Mouse (Mus musculus) limb, embryonic 13.5 days (tissue): Measurements from ENCODE around the gene Nipal1. TPM values are rescaled to one million over a fixed set of nuclear protein-coding genes. Genes with fewer than 3 reads are reported as not detected.

Source experiments
- ATAC-seq: fragments of 200-750 bp; cut with Nextera tagmentation; 2 replicates; pipeline ENCODE4 v1.8.0; 2017; ENCODE audit warnings: low read depth, moderate number of reproducible peaks, moderate TSS enrichment; ENCODE audit not compliant: low FRiP score
- H3K27ac ChIP-seq: fragments of 300-500 bp; sonication (generic); 2 replicates; pipeline ENCODE4 v1.5.1; 2015; ENCODE audit warnings: inconsistent platforms, mild to moderate bottlenecking, moderate library complexity
- H3K27me3 ChIP-seq: fragments of 300-500 bp; sonication (generic); 2 replicates; pipeline ENCODE4 v1.6.1; 2015; ENCODE audit warnings: mild to moderate bottlenecking, inconsistent platforms
- H3K36me3 ChIP-seq: fragments of 300-500 bp; sonication (generic); 2 replicates; pipeline ENCODE4 v1.6.1; 2015; ENCODE audit warnings: inconsistent platforms, mild to moderate bottlenecking, moderate library complexity
- H3K4me1 ChIP-seq: fragments of 300-500 bp; sonication (generic); 2 replicates; pipeline ENCODE4 v1.6.1; 2015; ENCODE audit warnings: inconsistent platforms
- H3K4me2 ChIP-seq: fragments of 300-500 bp; sonication (generic); replicated peaks from 2 replicates; pipeline ENCODE4 v1.6.1; 2015; ENCODE audit warnings: inconsistent platforms, mild to moderate bottlenecking, moderate library complexity
- H3K4me3 ChIP-seq: fragments of 300-500 bp; sonication (generic); 2 replicates; pipeline ENCODE4 v1.5.1; 2015; ENCODE audit warnings: moderate library complexity, mild to moderate bottlenecking, inconsistent platforms
- H3K9ac ChIP-seq: fragments of 300-500 bp; sonication (generic); 2 replicates; pipeline ENCODE4 v1.6.1; 2015; ENCODE audit warnings: mild to moderate bottlenecking, inconsistent platforms
- H3K9me3 ChIP-seq: fragments of 300-500 bp; sonication (generic); 2 replicates; pipeline ENCODE4 v1.6.1; 2016; ENCODE audit warnings: inconsistent platforms
- WGBS: fragments of 180-500 bp; shearing (Covaris S2); methylation state at CpG from one replicate; pipeline ENCODE4 v1.1.7; 2015; 5-methylcytosine and 5-hydroxymethylcytosine counted together
- polyA plus RNA-seq: library from polyadenylated mRNA; unstranded; fragments of >200 nt; fragmentation: Nextera tagmentation; extraction: Ambion mirVana; gene quantifications from 2 replicates; pipeline ENCODE4 v1.2.1, GENCODE M21; 2015

Nipal1 gene
- polyA plus RNA-seq, 1 experiment from 2014 or later = 3.7 TPM

DNA sequence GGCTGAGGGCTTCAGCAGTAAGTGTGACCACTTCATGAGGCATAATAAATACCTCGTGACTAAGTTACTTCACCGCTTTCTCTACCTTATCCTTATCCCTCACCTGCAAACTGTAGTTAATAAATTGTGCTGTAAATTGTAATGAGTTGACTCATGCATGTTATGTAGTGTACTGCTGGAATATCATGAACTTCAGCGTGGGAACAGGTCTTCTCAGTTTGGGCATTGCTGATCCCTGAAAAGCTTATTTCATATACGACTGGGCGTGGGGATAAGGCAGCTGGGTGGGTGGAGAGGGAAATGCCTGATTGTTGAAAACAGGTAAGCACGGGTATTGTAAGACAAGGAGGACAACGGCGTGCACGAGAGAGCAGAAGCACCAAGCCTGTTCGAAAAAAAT is 599 bp upstream of the Nipal1 start:
- H3K27ac ChIP-seq = no peak overlapping the region
- H3K27me3 ChIP-seq = peaks cover 48% of the 10 kb centered on the region
- H3K36me3 ChIP-seq = no peaks in the 10 kb centered on the region
- 25% methylated on average over 10 of the region's 10 CpGs for WGBS
- no peak overlapping the region for H3K9ac ChIP-seq
- no peak for ATAC-seq
- H3K4me3 ChIP-seq = peak overlapping the region; percentile 53
- H3K4me1 ChIP-seq = peaks cover 10% of the 10 kb centered on the region
- no peaks in the 10 kb centered on the region for H3K9me3 ChIP-seq
- peak overlapping the region; percentile 88 for H3K4me2 ChIP-seq

DNA sequence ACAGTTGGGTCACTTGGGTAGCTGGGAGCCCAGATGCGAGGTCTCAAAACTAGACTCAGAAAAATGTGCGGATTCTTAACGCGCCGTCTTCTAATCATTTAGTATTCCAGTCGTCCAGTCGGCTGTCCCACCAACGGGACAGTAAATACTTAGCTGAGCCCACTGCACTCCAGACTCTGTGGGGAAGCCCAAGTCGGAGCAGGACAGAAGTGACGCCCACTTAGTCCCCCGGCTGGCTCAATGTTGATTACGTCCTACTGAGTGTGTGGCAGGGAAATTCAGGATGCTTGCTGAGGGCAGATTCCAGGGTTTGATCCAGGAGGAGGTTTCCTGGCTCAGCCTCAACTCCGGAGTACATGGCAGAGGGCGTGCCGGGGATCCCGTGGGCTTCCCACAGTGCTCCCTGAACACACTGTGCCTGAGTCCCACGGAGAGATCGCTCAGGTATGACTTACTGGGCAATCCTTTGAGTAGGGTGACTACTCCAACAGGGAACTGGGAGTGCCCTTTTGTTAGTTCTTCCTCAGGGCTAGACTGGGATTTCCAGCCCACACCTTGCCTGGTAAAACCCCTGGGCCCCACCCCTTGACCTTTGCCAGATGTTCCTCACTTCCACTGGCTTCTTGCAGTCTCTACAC is 482 bp downstream of the Nipal1 start:
- H3K4me2 ChIP-seq = peak overlapping the region; percentile 88
- H3K27ac ChIP-seq = no peak overlapping the region
- peak; percentile 51 for ATAC-seq
- H3K4me1 ChIP-seq = peaks cover 10% of the 10 kb centered on the region
- no peaks in the 10 kb centered on the region for H3K36me3 ChIP-seq
- H3K27me3 ChIP-seq = peaks cover 48% of the 10 kb centered on the region
- WGBS = 7% methylated on average over 18 of the region's 18 CpGs
- H3K9ac ChIP-seq = peak overlapping the region; percentile 61; the same call in 1 of the 2 replicates
- H3K9me3 ChIP-seq = no peaks in the 10 kb centered on the region
- H3K4me3 ChIP-seq = peak overlapping the region; percentile 53

DNA sequence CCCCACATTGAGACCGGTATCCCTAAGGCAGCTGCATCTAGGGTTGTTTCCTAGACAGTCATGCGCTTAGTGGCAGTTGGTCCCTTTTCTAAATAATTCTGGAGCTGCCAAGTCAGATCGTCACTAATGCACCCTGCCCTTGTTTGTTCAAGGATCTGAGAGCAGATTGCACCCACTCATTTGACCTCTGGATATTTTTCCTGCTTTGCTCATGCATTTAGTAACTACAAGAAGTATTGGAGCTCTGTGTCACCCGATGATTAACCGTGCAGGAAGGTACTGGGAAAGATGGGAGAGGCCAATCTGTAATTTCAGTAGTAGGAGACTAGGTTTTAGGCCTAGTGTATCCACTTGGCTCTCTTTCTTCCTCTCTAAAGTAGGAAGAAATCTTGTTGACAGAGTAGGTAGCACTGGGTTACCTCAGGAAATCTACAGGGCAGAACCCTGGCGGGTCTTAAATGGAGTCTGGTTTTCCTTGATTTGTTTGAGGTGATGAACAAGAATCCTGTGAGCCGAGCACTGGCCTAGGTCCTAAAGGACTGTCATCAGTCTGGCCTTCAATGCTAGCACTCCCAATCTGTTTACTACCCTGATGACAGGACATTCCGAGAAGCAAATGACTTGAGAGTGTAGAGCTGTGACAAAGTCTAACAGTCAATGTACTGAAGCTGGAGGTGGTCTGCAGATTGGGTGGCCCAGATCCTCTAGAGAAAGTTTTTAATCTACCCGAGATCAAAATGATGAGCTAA is 1.6 kb downstream of the Nipal1 start:
- peaks cover 10% of the 10 kb centered on the region for H3K4me1 ChIP-seq
- H3K9me3 ChIP-seq = no peaks in the 10 kb centered on the region
- H3K27ac ChIP-seq = no peak overlapping the region
- no peak overlapping the region for H3K4me3 ChIP-seq
- no peaks in the 10 kb centered on the region for H3K36me3 ChIP-seq
- 77% methylated on average over 9 of the region's 9 CpGs for WGBS
- H3K4me2 ChIP-seq = no peak overlapping the region
- no peak for ATAC-seq
- peaks cover 47% of the 10 kb centered on the region for H3K27me3 ChIP-seq
- no peak overlapping the region for H3K9ac ChIP-seq

DNA sequence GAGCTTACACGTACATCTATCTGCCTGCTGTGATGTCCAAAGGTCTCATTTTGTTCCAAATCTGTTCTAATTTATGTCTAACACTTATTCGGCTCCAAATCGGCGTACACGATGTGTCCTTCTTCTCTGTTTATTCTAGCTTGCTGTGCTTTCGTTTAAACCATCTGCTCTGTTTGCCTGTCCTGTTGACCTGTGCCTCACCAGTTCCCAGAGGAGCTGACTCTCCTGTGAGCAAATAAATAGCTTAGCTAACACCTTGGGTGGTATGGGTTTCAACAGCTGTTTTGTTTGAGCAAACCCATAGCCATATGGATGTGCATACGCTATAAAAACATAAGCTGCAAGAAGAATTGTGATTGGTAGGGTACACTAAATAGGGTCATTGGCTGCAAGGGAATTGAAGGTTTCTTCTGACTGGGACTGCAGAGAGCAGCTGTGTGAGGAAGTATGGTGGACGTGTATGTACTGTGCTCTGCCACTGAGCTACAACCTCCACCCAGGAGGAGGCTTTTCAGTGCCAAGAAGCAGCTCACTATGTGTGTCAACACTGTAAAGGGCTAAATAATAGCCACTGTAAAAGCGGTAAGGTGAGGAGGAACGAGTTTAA is 5.6 kb downstream of the Nipal1 start:
- peaks cover 9% of the 10 kb centered on the region for H3K4me1 ChIP-seq
- H3K27ac ChIP-seq = no peak overlapping the region
- no peak overlapping the region for H3K9ac ChIP-seq
- H3K4me2 ChIP-seq = no peak overlapping the region
- H3K4me3 ChIP-seq = no peak overlapping the region
- no peaks in the 10 kb centered on the region for H3K9me3 ChIP-seq
- WGBS = 70% methylated on average over 10 of the region's 10 CpGs
- H3K36me3 ChIP-seq = no peaks in the 10 kb centered on the region
- ATAC-seq = peak; percentile 24; the same call in 1 of the 2 replicates
- peaks cover 17% of the 10 kb centered on the region for H3K27me3 ChIP-seq

DNA sequence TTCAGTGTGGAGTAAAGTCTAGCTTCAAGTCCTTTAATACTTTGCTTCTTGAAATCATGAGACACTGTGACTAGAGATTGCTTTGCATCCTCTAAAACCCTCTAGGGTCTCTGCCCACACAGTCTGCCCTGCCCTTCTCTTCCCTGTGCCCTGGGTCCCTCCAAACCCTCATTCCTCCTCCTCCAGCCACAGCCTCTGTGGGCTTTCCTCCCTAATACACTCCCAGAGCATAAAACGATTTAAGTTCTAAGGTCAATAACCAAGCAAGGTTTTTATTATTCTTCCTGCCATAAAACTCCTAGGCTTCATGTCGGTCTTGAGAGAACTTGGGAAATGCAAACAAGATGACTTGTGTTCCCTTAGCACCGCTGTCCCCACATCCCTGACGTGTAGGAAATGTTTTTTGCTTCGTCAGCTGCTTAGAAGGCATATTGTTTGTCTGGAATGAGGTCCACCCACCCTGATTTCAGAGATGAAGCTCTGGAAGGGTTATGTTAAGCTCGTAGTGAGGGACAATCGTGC is 8.7 kb downstream of the Nipal1 start:
- Histone ChIP-seq H3K4me1 (peaks cover 6% of the 10 kb centered on the region; the same call in 1 of the 2 replicates), H3K27ac (no peak overlapping the region), H3K4me3 (no peak overlapping the region), H3K9me3 (no peaks in the 10 kb centered on the region), H3K9ac (no peak overlapping the region), H3K4me2 (peak overlapping the region; percentile 32; the same call in 1 of the 2 replicates), H3K27me3 (no peaks in the 10 kb centered on the region), H3K36me3 (no peaks in the 10 kb centered on the region)
- ATAC-seq = no peak
- WGBS = 16% methylated on average over 7 of the region's 7 CpGs

DNA sequence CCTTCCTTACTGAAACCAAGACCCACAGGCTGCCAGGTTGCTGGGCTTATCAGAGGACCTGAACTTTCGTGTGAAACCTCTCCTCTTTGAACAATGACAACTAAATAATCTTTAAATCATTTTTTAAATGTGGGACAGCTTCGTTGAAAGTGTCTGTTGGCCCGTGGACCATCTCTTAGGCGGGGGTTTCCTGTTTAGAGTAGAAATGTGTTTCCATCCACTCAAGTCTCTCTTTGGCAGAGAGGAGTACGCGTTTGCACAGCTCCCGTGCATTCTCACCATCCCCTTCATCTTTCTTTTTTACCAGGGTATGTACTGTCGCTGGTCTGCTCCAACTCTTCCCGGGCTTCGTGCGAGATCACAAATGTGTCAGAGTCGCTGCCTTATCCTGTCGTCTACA is 10.8 kb downstream of the Nipal1 start:
- 86% methylated on average over 13 of the region's 13 CpGs for WGBS
- Histone ChIP-seq H3K9me3 (no peaks in the 10 kb centered on the region), H3K4me3 (no peak overlapping the region), H3K9ac (no peak overlapping the region), H3K27ac (no peak overlapping the region), H3K4me2 (no peak overlapping the region), H3K4me1 (peaks cover 6% of the 10 kb centered on the region; the same call in 1 of the 2 replicates), H3K36me3 (no peaks in the 10 kb centered on the region), H3K27me3 (no peaks in the 10 kb centered on the region)
- ATAC-seq = no peak

DNA sequence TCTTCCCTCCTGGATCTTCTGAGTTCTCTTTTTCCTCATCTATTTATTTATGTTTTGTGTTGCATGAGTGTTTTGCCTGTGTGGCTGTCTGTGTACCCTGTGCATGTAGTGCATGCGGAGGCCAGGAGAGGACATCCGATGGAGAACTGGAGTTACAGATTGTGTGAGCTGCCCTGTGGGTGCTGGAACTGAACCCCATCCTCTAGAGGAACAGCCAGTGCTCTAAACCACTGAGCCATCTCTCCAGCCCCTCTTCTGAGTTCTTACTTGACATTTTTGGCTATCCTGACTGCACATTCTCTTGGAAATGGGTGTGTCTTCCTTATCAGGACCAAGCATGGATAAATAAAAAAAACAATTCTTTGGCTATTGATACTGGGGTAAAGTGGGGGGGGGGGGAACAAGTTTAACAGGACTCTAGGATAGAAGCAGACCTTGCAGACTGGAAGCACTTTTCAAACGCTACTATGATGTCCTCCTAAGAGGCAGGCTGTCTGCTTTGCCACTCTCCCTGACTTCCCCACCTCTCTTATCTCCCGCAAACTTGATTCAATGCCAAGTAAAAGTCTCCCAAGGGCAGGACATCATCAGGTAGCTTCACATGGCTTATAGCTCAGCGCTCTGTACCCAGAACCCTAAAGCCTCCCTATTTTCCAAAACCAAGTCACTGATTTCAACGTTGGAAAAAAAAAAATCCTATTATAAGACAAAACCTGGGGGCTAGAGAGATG is 13.6 kb downstream of the Nipal1 start:
- Histone ChIP-seq H3K9me3 (no peaks in the 10 kb centered on the region), H3K27me3 (no peaks in the 10 kb centered on the region), H3K9ac (no peak overlapping the region), H3K4me3 (no peak overlapping the region), H3K4me2 (no peak overlapping the region), H3K4me1 (peaks cover 4% of the 10 kb centered on the region; the same call in 1 of the 2 replicates), H3K27ac (no peak overlapping the region), H3K36me3 (no peaks in the 10 kb centered on the region)
- no peak for ATAC-seq
- WGBS = 83% methylated on average over 6 of the region's 6 CpGs

DNA sequence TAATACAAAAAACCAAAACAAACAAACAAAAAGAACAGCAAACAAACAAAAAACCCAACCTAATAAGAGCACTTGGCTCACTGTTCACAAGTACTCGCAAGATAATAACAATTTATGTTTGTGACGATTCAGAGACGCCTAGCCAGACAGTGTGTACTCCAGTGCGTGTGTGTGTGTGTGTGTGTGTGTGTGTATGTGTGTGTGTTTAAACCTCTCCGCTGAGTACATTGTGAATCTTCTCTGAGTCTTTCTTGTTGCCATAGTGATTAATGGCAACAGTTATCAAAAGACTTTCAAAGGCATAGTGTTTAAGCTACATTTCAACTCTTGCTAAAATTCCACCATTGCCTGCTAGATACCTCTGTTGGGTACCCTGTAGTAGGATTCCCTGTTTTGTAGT is 16.5 kb downstream of the Nipal1 start:
- no peak overlapping the region for H3K9ac ChIP-seq
- H3K9me3 ChIP-seq = no peaks in the 10 kb centered on the region
- no peaks in the 10 kb centered on the region for H3K4me1 ChIP-seq
- no peaks in the 10 kb centered on the region for H3K27me3 ChIP-seq
- H3K4me3 ChIP-seq = no peak overlapping the region
- whole genome bisulfite sequencing = 87% methylated on average over 5 of the region's 5 CpGs
- H3K27ac ChIP-seq = no peak overlapping the region
- no peak for ATAC-seq
- H3K4me2 ChIP-seq = no peak overlapping the region
- no peaks in the 10 kb centered on the region for H3K36me3 ChIP-seq

DNA sequence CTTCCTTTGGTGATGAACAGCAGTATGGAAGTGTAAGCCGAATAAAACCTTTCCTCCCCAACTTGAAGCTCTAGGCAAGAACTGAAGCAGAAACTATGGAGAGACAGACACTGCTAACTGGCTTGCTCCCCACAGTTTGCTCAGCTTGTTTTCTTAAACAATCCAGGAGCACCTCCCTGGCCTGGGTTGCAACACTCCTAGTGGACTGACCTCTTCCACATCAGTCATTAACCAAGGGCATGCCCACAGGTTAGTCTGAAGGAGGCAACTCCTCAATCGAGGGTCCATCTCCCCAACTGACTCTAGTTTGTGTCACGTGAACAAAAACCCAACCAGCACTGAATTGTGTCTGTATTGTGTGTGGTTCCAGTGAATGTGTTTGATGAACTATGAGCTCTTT is 17.3 kb downstream of the Nipal1 start:
- no peak overlapping the region for H3K4me3 ChIP-seq
- no peaks in the 10 kb centered on the region for H3K36me3 ChIP-seq
- ATAC-seq = no peak
- no peak overlapping the region for H3K9ac ChIP-seq
- 57% methylated on average over 3 of the region's 3 CpGs for WGBS
- no peaks in the 10 kb centered on the region for H3K4me1 ChIP-seq
- no peaks in the 10 kb centered on the region for H3K9me3 ChIP-seq
- H3K27me3 ChIP-seq = no peaks in the 10 kb centered on the region
- H3K4me2 ChIP-seq = no peak overlapping the region
- H3K27ac ChIP-seq = no peak overlapping the region

DNA sequence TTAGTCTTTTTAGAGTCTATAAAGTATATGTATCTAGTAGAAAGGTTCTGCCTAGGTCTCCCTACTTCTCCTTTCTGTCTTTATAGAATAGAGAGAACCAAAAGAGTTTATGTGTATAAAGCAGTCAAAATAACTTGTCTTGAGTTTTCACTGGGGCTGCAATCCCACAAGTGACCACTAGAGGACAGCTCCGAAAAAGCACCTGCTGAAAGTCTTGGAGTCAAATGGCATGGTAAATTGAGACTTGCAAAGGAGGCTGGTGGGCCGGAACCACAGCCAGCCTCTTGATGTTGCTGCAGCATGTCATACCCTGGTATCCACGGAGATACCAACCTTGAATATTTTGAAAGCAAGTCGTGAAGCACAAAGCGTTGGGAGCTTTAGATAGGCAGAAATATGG is 17.7 kb downstream of the Nipal1 start:
- H3K9ac ChIP-seq = no peak overlapping the region
- no peak overlapping the region for H3K4me2 ChIP-seq
- H3K27ac ChIP-seq = no peak overlapping the region
- H3K36me3 ChIP-seq = no peaks in the 10 kb centered on the region
- WGBS = 25% methylated on average over 5 of the region's 5 CpGs
- H3K27me3 ChIP-seq = no peaks in the 10 kb centered on the region
- H3K4me1 ChIP-seq = no peaks in the 10 kb centered on the region
- no peak for ATAC-seq
- no peaks in the 10 kb centered on the region for H3K9me3 ChIP-seq
- H3K4me3 ChIP-seq = no peak overlapping the region

DNA sequence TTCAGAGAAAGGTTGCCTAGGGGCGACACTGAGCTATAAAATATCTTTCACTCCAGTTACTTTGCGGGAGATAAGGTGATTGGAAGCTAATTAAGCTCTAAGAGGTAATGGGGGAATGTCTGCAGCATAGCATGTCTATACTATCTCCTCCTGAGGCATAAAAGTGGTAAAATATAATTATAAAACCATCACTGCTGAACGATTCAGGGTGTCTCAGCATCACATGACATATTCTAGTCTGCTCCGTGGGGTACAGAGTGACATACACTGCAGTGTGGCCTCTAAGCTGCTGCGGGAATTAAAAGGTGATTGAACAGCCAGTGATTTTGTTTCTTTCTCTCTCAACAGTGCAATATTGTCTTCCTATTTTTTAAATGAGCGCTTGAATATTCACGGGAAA is 18.8 kb downstream of the Nipal1 start:
- Histone ChIP-seq H3K4me1 (no peaks in the 10 kb centered on the region), H3K9ac (no peak overlapping the region), H3K27me3 (no peaks in the 10 kb centered on the region), H3K4me3 (no peak overlapping the region), H3K9me3 (no peaks in the 10 kb centered on the region), H3K36me3 (no peaks in the 10 kb centered on the region), H3K27ac (no peak overlapping the region), H3K4me2 (no peak overlapping the region)
- WGBS = 75% methylated on average over 7 of the region's 7 CpGs
- no peak for ATAC-seq

DNA sequence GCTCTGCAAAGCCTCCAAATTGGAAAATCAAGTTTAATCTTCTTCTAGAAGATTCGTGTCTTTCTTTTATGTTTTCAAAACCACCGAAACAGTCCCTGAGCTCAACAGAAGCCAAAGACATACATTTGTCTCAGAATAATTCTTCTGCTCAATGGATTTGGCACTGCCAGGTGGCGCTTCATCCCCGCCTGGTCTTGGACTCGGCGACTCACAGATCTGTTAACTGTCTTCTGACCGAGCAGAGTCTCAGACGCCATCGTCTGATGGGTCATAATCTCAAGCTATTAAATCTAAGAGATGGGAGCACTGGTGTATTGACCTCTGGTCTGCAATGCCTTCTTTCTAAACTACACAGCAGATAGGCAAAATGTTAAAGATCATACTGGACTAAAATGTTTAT is 20.8 kb downstream of the Nipal1 start:
- Histone ChIP-seq H3K27ac (no peak overlapping the region), H3K4me3 (no peak overlapping the region), H3K9me3 (no peaks in the 10 kb centered on the region), H3K4me1 (no peaks in the 10 kb centered on the region), H3K36me3 (no peaks in the 10 kb centered on the region), H3K27me3 (no peaks in the 10 kb centered on the region), H3K4me2 (no peak overlapping the region), H3K9ac (no peak overlapping the region)
- WGBS = 83% methylated on average over 9 of the region's 9 CpGs
- no peak for ATAC-seq
